9 mouse cellular contexts compared by ENCODE assay signal in the genomic region with DNA sequence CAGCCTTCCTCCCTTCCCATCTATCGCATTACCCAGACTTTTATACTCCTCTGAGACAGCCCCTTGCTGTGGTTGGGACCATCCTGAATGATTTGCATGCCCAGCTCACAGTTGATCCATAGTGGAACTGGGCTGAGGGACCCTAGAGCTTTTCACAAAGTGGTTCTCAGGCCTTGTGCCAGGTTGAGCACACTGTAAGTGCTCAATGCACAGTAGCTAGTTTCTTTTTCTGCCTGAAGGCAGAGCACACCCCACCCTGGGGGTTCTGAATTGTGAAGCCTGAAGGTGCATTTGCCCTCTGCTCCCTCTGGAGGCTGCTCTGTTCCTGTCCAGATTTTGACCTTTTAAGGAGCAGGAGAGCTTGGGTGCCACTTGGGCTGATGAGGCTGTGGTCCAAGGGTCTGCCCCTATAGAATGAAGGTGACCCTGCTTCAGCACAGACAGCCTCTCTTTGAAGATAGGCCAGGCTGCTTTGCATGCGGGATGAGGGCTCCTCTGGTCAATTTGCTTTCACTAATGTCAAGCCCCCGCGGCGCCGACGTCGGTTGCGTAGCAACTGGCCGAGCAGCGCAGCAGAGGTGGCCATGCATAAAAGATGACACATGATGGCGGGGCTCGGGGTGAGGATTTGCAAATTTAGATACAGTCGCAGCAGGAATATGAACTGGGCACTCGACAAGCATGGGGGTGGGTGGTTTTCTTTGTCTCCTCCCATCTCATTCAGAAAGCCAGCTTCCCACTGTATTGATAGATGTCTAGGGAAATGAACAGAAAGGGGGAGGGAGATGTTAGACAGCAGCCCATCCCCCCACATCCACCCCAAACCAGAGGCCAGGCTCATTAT.
DNase-seq lines count a peak whose midpoint lies in the region; ATAC-seq and TF ChIP-seq lines count a peak whose summit lies in the region.
"Had no signal": no experiment of that assay in that cellular context is flagged by ENCODE, and none has a peak within 500 bp of the region (broad histone marks: within the 10 kb centered on the region; RNA-seq: fewer than 3 reads in every experiment).

No protein-coding gene starts in this region.

- no peak overlapping the region for H3K4me2 ChIP-seq in embryonic facial prominence, embryonic 14.5 days (ENCODE audit: low read depth, low read length)
- peak overlapping the region; percentile 23; the same call in 1 of the 2 replicates for H3K4me2 ChIP-seq in limb, embryonic 11.5 days (ENCODE audit: low read depth, severe bottlenecking)
- no peak overlapping the region for H3K4me2 ChIP-seq in liver, postnatal 0 days (ENCODE audit: low read depth, low read length)
- H3K4me2 ChIP-seq in liver, embryonic 12.5 days, result no peak overlapping the region
- H3K4me2 ChIP-seq: limb, embryonic 15.5 days had no signal

- peak; percentile 62; the same call in 1 of the 2 replicates for ATAC-seq in embryonic facial prominence, embryonic 14.5 days (ENCODE audit: low read depth)
- ATAC-seq in limb, embryonic 11.5 days (ENCODE audit: insufficient number of reproducible peaks, low FRiP score, low TSS enrichment, low read depth), result no peak
- no peak for ATAC-seq in liver, postnatal 0 days
- no peak for ATAC-seq in liver, embryonic 12.5 days

- H3K36me3 ChIP-seq in embryonic facial prominence, embryonic 14.5 days (ENCODE audit: control insufficient read depth, insufficient read depth, low read length), result no peaks in the 10 kb centered on the region
- no peaks in the 10 kb centered on the region for H3K36me3 ChIP-seq in limb, embryonic 11.5 days (ENCODE audit: control insufficient read depth, insufficient read depth, low read length)
- no peaks in the 10 kb centered on the region for H3K36me3 ChIP-seq in liver, postnatal 0 days (replicated peaks; ENCODE audit: insufficient read depth, low read length)
- H3K36me3 ChIP-seq in liver, embryonic 12.5 days, result no peaks in the 10 kb centered on the region
- H3K36me3 ChIP-seq: limb, embryonic 15.5 days had no signal

- TF ChIP-seq EP300 in liver, postnatal 0 days (IDR thresholded peaks at IDR 0.05; ENCODE audit: low read depth), result no peak

- H3K4me3 ChIP-seq in embryonic facial prominence, embryonic 14.5 days (ENCODE audit: low read depth, low read length), result no peak overlapping the region
- H3K4me3 ChIP-seq in limb, embryonic 11.5 days (ENCODE audit: low read depth, low read length), result no peak overlapping the region
- H3K4me3 ChIP-seq in liver, postnatal 0 days (ENCODE audit: low read depth, low read length), result no peak overlapping the region
- H3K4me3 ChIP-seq in liver, embryonic 12.5 days, result no peak overlapping the region
- H3K4me3 ChIP-seq: limb, embryonic 15.5 days had no signal

- H3K4me1 ChIP-seq in embryonic facial prominence, embryonic 14.5 days (ENCODE audit: control insufficient read depth, insufficient read depth, low read length), result no peaks in the 10 kb centered on the region
- H3K4me1 ChIP-seq in limb, embryonic 11.5 days (ENCODE audit: control insufficient read depth, insufficient read depth, low read length), result no peaks in the 10 kb centered on the region
- H3K4me1 ChIP-seq in liver, postnatal 0 days (ENCODE audit: insufficient read depth), result no peaks in the 10 kb centered on the region
- no peaks in the 10 kb centered on the region for H3K4me1 ChIP-seq in liver, embryonic 12.5 days
- H3K4me1 ChIP-seq: limb, embryonic 15.5 days had no signal

- H3K9me3 ChIP-seq in embryonic facial prominence, embryonic 14.5 days (ENCODE audit: control insufficient read depth, low read length), result no peaks in the 10 kb centered on the region
- H3K9me3 ChIP-seq in limb, embryonic 11.5 days (ENCODE audit: control insufficient read depth, low read length), result no peaks in the 10 kb centered on the region
- no peaks in the 10 kb centered on the region for H3K9me3 ChIP-seq in liver, postnatal 0 days (ENCODE audit: low read length)
- H3K9me3 ChIP-seq in liver, embryonic 12.5 days (replicated peaks), result no peaks in the 10 kb centered on the region
- H3K9me3 ChIP-seq: limb, embryonic 15.5 days had no signal

- no peaks in the 10 kb centered on the region for H3K27me3 ChIP-seq in embryonic facial prominence, embryonic 14.5 days (replicated peaks; ENCODE audit: control insufficient read depth, insufficient read depth, low read length)
- H3K27me3 ChIP-seq in limb, embryonic 11.5 days (ENCODE audit: control insufficient read depth, insufficient read depth, low read length), result no peaks in the 10 kb centered on the region
- no peaks in the 10 kb centered on the region for H3K27me3 ChIP-seq in liver, postnatal 0 days (ENCODE audit: insufficient read depth, low read length)
- no peaks in the 10 kb centered on the region for H3K27me3 ChIP-seq in liver, embryonic 12.5 days (replicated peaks)
- H3K27me3 ChIP-seq: limb, embryonic 15.5 days had no signal

- no peak overlapping the region for H3K27ac ChIP-seq in embryonic facial prominence, embryonic 14.5 days (replicated peaks; ENCODE audit: low read depth, low read length)
- H3K27ac ChIP-seq in limb, embryonic 11.5 days (replicated peaks; ENCODE audit: low read depth, low read length), result no peak overlapping the region
- H3K27ac ChIP-seq in liver, postnatal 0 days (ENCODE audit: low read depth), result no peak overlapping the region
- no peak overlapping the region for H3K27ac ChIP-seq in liver, embryonic 12.5 days
- H3K27ac ChIP-seq: limb, embryonic 15.5 days had no signal

- no peak overlapping the region for H3K9ac ChIP-seq in embryonic facial prominence, embryonic 14.5 days (ENCODE audit: low read depth, low read length)
- no peak overlapping the region for H3K9ac ChIP-seq in limb, embryonic 11.5 days (ENCODE audit: low read length)
- no peak overlapping the region for H3K9ac ChIP-seq in liver, postnatal 0 days (replicated peaks)
- H3K9ac ChIP-seq in liver, embryonic 12.5 days, result no peak overlapping the region
- H3K9ac ChIP-seq: limb, embryonic 15.5 days had no signal

- TF ChIP-seq CTCF in liver, postnatal 0 days (IDR thresholded peaks at IDR 0.05; ENCODE audit: low read depth), result no peak

- peak; percentile 66 for DNase-seq in heart, adult 11 months
- no peak for DNase-seq in heart, adult 8-10 months (ENCODE audit: low spot score)
- DNase-seq in Muller cell, postnatal 12 days (ENCODE audit: inconsistent ontology term), result peak; percentile 54
- DNase-seq in embryonic facial prominence, embryonic 14.5 days (ENCODE audit: low spot score), result peak; percentile 46
- DNase-seq in limb, embryonic 11.5 days (ENCODE audit: low spot score), result no peak
- no peak for DNase-seq in urinary bladder, adult 2 months (ENCODE audit: low spot score)
- DNase-seq in liver, postnatal 0 days, result no peak

- 23% methylated on average over 15 of the region's 15 CpGs for WGBS in embryonic facial prominence, embryonic 14.5 days
- 34% methylated on average over 15 of the region's 15 CpGs for WGBS in limb, embryonic 11.5 days
- WGBS in liver, postnatal 0 days (ENCODE audit: insufficient replicate concordance), result 34% methylated on average over 15 of the region's 15 CpGs
- WGBS in liver, embryonic 12.5 days (ENCODE audit: insufficient replicate concordance), result 31% methylated on average over 15 of the region's 15 CpGs

Comparison
In these comparisons a context has a peak if more than half of its experiments do, and no peak if none do; other contexts are left out.
1. DNase-seq: peak in heart, adult 11 months (single experiment), Muller cell, postnatal 12 days (single experiment) and embryonic facial prominence, embryonic 14.5 days (single experiment); none in heart, adult 8-10 months (single experiment), limb, embryonic 11.5 days (single experiment), urinary bladder, adult 2 months (single experiment) and liver, postnatal 0 days (single experiment).